Mouse (Mus musculus): Measurements from ENCODE around the gene Pknox1.
"Not testable (repeated sequence)": the region's sequence is repeated elsewhere in the genome, so short reads cannot be mapped to it uniquely, and the experiment has no call there.

The Pknox1 gene

DNA sequence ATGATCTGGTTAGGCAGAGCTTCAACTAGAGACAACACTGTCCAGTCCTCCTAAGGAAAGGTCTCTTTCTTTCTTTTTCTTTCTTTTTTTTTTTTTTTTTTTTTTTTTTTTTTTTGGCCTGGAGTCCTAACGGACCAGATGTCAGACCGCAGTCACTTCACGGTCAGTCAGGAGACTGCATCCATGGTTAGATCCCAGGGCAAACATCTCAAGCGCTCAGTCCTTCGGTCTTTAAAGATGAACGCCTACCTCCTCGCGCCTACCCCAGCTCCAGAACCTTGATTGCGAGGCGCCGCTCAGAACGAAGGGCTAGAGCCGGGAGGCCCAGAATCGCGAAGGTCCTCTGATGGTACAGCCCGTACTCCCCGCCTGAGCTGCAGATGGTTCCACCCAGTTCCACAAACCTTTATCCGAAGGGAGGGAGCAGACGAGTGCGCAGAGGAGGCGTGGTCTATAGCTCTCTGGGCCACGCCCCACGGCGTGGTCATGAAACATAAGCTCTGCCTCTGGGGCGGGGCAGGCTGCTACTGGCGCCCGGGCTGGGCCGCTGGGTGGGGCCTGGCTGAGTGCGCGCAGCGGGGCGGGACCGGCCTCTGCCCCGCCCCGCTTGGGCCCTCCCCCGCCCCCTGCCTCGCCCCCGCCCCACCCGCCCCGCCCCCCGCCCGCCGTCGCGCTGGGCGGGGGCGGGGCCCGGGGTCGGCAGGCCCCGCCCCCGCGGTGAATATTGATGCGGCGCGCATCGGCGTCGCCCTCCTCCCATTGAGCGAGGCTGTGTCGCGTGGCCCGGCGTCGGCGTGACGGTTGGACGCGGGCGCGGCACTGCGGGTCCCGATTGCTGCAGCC is at the start of gene Pknox1:
Gene Pknox1 (plus strand): TSS at position 720 of the 843 bp plus-strand sequence.
- peak; percentile 95 for DNase-seq (ENCODE audit: extremely low read depth, low read depth)

DNA sequence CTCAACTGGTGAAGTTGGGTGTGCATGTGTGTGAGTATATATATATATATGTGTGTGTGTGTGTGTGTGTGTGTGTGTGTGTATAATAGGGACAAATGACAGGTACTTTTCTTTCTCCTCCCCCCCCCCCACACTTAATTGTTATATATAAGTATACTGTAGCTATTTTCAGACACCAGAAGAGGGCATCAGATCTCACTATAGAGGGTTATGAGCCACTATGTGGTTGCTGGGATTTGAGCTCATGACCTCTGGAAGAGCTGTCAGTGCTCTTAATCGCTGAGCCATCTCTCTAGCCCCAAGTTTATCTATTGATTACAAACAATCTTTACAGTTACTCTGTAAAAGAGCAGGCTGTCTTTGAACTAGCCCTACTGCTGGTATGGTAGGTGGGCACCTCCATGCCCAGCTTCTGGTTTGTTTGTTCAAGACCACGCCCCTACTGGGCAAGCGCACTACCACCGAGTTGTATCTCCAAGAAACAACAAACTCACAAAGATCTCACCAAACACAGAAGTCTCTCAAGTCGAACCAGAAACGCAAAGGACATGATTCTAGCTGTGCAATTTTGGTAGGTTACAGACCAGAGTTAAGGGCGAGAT is 45.1 kb upstream of the Pknox1 start:
- peak; percentile 42 for DNase-seq (ENCODE audit: extremely low read depth, low read depth)

DNA sequence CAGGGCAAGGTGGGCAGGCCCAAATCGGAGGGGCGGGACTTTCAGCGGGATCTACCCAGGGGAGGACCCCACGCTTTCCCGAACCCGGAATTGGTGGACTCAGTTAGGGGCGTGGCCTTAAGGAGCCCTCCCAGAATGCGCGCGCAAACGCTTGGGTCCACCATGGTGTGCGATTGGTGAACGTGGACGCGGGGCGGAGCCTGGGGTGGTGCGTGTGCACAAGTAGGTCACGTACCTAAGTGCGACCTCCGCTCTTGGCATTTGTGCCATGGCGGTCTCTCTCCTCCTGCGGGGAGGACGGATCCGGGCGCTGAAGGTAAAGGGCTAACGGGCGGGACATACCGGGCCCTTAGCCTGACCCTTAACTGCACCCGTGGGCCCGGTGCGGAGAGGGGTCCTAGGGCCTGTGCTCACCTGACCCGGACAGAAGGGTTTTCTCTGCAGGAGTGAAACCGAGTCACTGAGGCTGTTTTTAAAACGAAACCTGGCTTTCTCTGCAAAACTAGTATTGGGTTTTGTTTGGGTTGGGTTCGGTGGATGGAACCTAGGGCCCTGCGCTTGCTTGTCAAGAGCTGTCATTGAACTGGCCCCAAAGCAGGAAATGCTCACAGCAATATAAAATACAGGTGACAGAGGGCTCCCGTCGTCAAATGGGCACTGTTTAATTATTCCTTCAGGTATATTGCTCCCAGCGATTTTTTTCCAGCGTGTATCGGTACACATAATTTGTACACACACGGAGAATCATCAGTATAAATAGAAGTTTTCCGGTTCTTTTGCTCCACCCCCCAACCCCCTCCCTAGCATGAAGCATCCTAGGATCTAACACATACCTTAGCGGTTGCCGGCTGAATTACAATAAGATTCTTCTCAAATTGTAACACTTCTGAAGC is 44.3 kb upstream of the Pknox1 start, which contains the start of the genes Wdr4 and Ndufv3:
Gene Wdr4 (minus strand): TSS at position 35 of the 893 bp plus-strand sequence.
Gene Ndufv3 (plus strand): TSS at position 170 of the 893 bp plus-strand sequence.
- DNase-seq (ENCODE audit: extremely low read depth, low read depth): peak; percentile 92

DNA sequence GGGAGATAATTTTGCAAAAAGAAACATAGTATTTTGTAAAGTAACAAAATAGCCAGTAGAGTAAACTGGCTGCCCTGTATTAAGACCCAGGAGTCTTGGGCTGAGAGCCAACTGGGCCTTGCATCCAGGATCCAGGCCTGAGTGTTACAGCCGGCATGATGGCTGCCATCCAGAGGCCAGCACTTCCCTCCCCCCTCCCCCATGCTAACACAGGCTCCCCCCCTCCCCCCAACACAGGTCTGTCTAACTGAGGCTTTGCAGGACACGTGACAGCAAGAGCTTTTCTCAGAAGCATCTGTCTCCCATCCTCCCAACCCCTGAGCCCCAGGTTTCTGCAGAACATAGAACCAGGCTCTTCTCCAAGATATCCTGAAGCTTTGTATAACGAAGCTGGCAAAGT is 43.6 kb upstream of the Pknox1 start:
- peak; percentile 16 for DNase-seq (ENCODE audit: extremely low read depth, low read depth)

DNA sequence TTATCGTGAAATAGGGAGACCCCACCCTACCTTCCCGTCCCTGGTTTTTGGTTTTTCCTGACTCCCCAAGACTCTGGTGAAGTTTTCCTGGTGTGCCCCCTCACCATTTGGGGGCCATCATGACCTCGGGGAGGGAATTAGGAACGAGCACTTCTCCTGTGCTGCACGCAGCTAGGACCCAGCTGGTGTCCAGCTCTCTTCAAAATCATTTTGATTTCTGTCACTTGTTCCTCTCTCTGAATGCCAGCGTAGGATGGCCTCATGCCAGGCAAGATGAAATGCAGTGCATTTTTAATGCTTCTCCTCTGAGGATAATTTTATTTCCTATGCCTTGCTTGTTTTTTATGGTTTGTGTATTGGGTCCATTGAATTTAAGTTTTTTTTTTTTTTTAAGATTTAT is 42.6 kb upstream of the Pknox1 start:
- DNase-seq (ENCODE audit: extremely low read depth, low read depth): no peak

DNA sequence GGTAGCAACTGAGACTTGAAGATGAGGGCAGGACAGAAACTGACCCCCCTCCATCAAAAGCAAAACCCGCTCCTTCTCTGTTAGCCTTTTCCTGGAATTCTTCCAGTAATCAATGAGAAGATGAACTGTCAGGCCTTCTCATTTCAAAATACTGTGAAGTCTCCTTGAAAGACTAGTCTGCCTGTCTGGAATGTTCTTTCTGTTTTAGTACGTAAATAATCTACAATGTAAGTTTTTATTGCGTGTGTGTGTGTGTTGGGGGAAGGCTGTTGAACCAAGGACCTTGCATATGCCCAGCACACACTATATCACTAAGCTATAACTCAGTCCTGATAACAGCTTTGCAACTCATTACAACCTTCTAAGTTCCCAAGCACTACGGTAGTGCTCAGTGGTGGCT is 39.4 kb upstream of the Pknox1 start:
- no peak for DNase-seq (ENCODE audit: extremely low read depth, low read depth)

DNA sequence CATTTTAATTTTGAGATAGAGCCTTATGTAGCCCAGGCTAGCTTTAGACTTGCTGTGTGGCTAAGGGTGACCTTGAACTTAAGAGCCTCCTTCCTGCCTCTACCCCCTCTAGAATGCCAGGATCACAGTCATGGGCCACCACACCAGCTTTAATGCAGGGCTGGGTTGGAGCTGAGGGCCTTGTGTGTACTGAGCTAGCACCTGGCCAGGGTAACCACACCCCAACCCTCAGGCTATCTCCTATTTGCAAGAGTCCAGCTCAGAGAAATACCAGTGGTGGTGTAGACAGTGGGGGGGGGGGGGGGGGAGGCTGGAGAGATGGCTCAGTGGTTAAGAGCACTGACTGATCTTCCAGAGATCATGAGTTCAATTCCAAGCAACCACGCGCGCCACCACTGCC is 38.7 kb upstream of the Pknox1 start:
- no peak for DNase-seq (ENCODE audit: extremely low read depth, low read depth)

DNA sequence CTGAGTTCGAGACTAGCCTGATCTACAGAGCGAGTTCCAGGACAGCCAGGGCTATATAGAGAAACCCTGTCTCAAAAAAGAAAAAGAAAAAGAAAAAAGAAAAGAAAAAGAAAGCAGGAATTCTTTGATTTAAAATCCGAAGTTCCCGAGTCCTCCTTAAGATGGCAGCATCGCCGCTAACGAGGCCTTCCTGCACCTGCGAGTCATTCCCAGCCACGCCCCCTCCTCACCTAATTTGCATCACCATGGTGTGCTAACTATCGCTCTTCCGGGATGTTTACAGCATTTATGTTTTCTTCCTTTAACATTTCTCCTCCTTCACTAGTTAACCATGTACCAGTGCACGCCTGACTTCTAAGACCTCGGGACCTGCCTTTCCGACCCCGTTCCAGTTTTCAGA is 35.2 kb upstream of the Pknox1 start:
- no peak for DNase-seq (ENCODE audit: extremely low read depth, low read depth)

DNA sequence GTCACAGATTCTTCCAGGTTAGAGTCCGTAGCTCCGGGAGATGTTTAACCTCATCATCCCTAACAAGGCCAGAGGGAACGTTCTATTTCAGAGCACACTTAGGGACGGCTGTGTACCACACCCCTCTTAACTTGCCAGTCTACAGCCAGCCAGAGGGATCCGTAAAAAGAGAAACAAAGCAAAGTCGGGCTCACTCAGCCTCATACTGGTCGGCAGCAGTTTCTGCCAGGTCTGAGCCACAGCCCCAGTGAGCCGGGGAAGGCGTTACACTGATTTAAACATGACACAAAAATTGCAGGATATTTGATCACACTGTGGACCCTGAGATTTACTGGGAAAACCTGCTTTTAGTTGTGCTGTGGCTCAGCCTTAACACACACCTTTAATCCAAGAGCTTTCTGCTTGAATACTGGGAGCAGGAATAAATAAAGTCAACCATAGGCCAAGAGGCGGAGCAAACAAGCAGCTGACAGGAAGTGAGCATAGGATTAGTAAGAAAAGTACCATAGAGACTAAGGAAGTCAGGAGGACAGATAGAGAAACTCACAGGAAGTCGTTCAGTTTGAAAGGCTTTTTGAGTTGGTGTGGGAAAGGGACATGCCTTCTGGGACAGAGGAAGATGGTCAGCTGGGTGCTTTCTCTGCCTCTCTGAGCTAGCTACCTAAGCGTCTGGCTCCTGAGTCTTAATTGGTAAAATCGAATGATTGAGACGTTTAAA is 32.9 kb upstream of the Pknox1 start:
- no peak for DNase-seq (ENCODE audit: extremely low read depth, low read depth)

DNA sequence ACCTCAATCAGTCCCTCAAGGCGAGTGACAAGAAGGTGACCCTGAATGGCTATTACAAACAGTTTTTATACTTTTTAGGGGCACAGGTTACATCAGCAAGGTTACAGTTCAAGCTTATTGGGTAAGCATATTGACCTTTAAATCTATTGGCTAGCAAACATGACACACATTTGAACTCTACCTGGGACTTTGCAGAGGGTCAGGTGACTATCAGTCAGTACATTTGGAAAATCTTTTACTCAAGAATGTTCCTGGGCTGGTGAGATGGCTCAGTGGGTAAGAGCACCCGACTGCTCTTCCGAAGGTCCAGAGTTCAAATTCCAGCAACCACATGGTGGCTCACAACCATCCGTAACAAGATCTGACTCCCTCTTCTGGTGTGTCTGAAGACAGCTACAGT is 32.2 kb upstream of the Pknox1 start:
- DNase-seq (ENCODE audit: extremely low read depth, low read depth): not testable (repeated sequence)

DNA sequence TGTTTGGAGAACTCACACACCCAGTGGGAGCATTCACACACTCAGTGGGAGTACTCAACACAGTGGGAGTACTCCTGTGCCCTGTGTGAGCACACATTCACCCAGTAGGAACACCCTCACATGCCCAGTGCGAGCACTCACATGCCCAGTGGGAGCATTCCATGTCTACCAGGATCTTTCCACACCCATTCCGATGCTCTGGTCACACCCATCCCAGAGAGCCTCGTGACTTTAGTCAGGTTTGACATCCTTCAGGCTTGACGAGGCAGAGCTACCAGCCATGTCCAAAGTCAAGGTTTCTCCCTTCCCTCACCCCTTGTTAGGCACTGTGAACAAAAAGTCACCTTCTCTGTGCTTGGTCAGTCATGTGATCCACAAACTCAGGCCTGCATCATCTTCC is 29.2 kb upstream of the Pknox1 start:
- no peak for DNase-seq (ENCODE audit: extremely low read depth, low read depth)

DNA sequence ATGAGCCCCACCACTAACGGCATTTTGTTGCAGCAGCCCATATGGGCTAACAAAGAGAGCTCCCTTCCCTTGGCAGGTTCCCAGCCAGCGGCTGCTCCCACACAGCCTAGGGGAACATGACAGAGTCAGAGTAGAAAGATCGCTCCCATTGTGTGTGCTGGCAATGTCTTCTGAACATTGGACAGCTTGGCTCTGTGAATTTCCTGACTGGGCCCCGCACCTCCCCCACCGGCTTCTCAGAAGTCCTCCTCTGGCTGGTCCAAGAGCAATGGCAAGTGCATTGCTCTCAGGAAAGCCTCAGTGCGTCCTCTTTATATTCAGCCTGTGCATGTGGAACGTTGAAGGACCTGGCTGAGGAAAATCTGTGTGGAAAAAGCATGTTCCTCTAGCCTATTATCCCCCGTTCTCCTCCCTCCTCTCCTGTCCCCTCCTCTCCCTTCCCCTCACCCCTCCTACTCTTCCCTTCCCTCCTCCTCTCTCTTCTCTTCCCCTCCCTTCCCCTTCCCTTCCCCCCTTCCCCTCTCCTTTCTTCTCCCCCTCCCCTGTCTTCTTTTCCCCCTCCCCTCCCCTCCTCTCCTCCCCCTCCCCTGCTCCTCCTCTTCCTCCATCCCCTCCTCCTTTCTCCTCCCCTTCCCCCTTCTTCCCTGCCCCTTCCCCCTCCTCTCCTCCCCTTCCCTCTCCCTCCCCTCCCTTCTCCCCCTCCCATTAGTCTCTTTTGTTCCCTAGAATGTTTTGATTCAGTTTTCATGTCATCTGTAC is 28.5 kb upstream of the Pknox1 start:
- DNase-seq (ENCODE audit: extremely low read depth, low read depth): no peak

DNA sequence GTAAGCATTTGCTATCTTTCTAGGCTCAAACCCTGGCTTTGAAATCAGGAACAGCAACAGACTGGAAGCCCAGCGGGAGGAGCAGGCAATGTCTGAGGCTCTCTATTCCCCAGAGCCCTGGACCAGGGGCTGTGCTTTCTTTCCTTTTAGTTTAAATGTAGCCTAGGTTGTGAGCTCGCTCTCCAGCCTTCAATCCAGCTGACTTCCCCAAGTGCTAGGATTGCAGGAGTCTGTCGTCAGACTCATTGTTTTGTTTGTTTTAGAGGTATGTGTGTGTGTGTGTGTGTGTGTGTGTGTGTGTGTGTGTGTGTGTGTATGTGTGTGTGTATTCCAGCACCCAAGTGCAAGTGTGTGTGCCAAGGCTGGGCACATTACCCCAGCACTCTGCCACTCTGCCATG is 24.4 kb upstream of the Pknox1 start:
- DNase-seq (ENCODE audit: extremely low read depth, low read depth): no peak

DNA sequence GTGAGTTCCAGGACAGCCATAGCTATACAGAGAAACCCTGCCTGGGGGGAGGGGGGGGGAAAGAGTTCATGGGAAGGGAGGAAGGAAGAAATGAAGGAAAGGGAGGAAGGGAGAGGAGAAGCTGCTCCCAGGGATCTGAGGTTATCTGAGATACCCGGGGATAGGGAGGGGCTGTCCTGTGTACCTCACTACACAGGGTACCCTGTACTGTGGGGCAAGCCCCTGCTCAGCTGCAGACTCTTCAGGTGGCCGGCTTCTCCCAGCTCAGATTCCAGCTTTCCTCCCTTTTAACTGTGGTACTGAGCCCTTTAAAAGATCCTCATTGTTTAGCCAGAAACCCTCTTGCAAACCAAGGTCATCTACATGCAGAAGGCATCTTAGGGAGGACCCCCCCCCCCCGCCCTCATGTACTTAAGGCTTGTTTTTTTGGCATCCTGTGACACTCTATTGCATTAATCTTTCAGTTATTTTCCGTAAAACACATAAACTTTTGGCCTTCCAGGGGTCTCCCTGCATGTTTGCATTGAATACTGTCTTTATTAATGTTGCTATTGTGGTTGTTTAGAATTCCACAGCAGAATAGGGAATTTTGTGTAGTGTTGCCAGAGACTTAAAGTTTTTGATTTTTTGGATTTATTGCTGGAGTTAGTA is 23.6 kb upstream of the Pknox1 start:
- no peak for DNase-seq (ENCODE audit: extremely low read depth, low read depth)

DNA sequence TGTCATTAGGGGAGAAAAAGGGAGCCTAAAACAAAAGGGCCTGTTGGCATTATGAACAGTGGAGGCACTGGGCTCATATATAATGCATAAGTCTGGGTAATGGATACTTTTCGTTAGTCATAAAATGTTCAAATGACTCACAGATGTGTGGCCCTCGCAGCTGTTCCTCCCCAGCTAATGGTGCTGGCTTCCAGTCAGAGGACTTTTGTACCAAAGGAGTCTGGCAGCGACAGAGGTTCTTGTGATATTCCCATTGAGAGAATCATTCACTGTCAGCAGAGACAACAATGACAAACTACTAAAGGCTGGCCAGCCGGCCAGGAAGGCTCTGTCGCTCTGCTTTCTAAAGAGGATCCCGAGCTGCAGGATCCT is 23.1 kb upstream of the Pknox1 start:
- DNase-seq (ENCODE audit: extremely low read depth, low read depth): no peak

DNA sequence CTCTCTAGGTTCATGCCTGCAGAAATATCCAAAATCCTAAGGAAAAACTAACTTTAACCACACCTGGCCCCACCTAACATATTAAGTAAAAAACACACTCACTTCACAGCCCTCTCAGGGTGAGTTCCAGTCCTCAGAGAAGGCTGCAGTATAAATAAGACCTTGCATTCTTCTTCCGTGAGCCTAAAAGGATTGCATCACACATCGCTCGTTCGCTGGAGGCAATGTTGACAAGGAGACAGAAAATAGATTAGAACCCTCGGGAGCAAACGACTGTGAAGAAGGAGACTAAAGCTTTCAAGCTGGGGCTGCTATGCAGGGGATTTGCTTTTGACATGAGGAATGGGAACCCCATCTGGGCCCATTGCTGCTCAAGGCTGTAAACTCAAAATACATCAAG is 21.0 kb upstream of the Pknox1 start:
- DNase-seq (ENCODE audit: extremely low read depth, low read depth): no peak

DNA sequence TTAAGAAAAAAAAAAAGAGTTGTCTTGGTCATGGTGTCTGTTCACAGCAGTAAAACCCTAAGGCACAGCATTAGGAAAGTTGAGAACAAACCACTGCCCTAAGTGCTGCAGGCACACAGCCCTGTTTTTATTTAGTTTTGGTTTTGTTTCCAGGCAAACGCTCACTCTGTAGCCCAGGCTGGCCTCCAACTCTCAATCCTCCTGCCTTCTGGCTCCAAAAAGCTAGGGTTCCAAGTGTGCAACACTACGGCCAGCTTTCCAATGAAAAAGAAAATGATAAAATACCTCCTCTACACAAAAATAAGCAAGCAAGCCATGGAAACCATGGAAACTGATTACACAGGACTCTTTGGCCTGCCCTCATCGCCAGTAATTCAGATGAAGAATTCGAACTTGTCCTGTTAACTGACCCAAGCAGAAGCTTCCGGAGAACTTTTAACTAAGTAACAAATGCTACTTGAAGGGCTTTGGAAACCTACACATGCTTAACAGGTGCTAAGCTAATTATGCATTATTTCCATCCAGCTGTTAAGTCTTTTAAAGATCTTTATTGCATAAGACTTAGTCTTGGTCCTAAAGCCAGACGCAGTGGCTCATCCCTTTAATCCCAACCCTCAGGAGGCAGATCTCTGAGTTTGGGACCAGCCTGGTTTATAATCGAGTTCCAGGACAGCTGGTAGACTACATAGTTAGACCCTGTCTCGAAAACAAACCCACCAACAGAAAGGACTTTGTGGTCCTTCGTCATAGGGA is 17.9 kb upstream of the Pknox1 start:
- DNase-seq (ENCODE audit: extremely low read depth, low read depth): no peak

DNA sequence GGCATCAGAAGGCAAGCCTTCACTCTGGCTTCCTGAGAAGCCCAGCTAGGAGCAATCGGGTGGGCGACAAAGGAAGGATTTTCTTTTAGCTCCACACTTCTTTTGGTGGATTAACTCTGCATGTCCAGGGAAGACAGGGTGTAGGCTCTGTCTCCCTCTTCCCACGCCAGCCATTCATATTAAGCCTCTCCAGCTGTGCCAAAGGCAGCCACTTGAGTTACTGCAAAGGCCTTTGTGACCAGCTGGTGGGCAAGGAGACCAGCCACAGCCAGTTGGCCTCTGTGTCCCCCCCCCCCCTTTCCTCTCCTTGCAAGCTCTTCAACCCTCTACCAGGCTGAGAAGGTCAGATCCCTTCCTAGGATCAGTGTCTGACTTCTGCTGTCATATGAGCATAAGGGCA is 16.6 kb upstream of the Pknox1 start:
- no peak for DNase-seq (ENCODE audit: extremely low read depth, low read depth)

DNA sequence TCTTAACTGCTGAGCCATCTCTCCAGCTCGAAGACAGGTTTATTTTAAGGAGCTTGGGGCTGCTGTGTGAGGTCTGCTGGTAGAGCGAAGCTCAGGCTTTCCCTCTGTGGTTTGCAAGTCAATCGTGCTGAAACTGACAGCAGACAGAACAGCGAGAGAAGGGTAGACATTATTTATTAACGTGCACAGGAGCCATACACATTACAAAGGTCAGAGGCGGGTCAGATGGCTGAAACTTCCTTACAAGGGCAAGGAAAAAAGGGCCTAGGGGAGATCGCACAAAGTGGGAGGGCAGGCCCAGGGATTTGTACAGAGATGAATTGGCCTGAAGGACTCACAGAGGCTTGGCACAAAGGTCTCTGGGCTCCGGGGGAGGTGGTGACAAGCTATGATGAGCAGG is 15.1 kb upstream of the Pknox1 start:
- DNase-seq (ENCODE audit: extremely low read depth, low read depth): no peak
